Mouse (Mus musculus) ES-E14 (cell line): Measurements from ENCODE around the gene Srebf1.

Source experiments
- HCFC1 ChIP-seq: IDR thresholded peaks from 2 replicates; pipeline ENCODE4 v1.6.1; 2012; ENCODE audit warnings: low read length, inconsistent platforms, borderline replicate concordance; ENCODE audit not compliant: insufficient read depth
- MAFK ChIP-seq: IDR thresholded peaks from 2 replicates; pipeline ENCODE4 v1.6.1; 2014; ENCODE audit warnings: mild to moderate bottlenecking, low read depth, low read length, inconsistent platforms; ENCODE audit not compliant: insufficient read depth

DNA sequence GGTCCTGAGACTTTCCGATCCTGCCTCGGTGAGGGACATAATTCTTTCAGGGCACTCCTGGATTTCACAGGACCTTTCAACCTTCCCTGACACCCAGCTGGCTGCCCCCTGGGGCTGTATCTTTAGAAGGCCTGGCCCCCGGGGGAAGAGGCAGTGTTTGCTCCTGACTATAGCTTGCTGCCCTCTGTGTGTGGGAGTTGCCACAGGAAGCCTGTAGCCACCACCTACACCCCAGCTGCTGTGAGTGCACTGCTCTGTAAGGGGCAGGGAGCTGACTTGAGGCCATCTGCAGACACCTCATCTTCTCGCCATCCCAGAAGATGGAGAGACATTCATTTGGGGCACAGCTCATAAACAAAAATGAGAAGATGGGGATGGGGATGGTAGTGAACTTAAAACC, 9.6 kb upstream of the Srebf1 start:
- no peak for TF ChIP-seq HCFC1
- TF ChIP-seq MAFK: no peak
